Comparison of ENCODE assay signal across 8 mouse cellular contexts in the genomic region with DNA sequence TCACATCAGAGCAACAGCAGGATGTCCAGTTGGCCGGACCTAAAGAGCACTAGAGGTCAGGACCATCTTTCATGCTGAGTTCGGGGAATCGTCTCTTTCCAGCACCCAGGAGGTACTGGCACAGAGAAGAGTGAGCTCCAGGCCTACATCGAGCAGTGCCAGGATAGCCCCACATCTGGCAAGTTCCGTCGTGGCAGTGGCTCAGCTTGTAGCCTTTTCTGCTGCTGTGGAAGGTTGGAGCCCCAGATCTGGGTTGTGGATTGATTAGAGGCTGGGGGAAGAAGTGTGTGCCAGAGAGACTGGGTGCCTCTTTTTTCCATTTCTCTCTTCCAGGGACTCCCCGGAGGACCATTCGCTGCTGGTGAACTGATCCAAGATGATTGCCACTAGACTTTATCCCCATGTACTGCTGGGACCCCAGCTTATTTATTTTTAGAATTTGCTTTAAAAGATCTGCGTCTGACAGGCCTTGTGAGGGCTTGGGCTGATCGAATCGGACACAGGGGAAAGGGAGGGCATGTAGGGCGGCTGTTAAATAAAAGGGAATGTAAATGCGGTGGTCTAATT. TPM values are rescaled to one million over a fixed set of nuclear protein-coding genes. Genes with fewer than 3 reads are reported as not detected.
DNase-seq lines count a peak whose midpoint lies in the region; ATAC-seq and TF ChIP-seq lines count a peak whose summit lies in the region.
"Had no signal": no experiment of that assay in that cellular context is flagged by ENCODE, and none has a peak within 500 bp of the region (broad histone marks: within the 10 kb centered on the region; RNA-seq: fewer than 3 reads in every experiment).

No protein-coding gene starts in this region.

- ATAC-seq in lung, postnatal 0 days = no peak
- ATAC-seq in forebrain, embryonic 13.5 days = no peak; the same call in 1 of the 2 replicates
- ATAC-seq in limb, embryonic 11.5 days (ENCODE audit: insufficient number of reproducible peaks, low FRiP score, low TSS enrichment, low read depth) = no peak
- ATAC-seq in stomach, embryonic 14.5 days (ENCODE audit: insufficient number of reproducible peaks, insufficient read depth, low FRiP score, low read depth) = no peak

- peak overlapping the region; percentile 55; the same call in 1 of the 2 replicates for H3K9ac ChIP-seq in lung, postnatal 0 days (replicated peaks; ENCODE audit: low read depth)
- peak overlapping the region; percentile 75 for H3K9ac ChIP-seq in forebrain, embryonic 13.5 days
- H3K9ac ChIP-seq in limb, embryonic 11.5 days (ENCODE audit: low read length) = peak overlapping the region; percentile 47
- no peak overlapping the region; the same call in 1 of the 2 replicates for H3K9ac ChIP-seq in stomach, embryonic 14.5 days (replicated peaks; ENCODE audit: low read depth, low read length)

- H3K4me2 ChIP-seq in lung, postnatal 0 days (replicated peaks; ENCODE audit: low read depth, low read length) = peak overlapping the region; percentile 81
- H3K4me2 ChIP-seq in forebrain, embryonic 13.5 days = peak overlapping the region; percentile 98
- peak overlapping the region; percentile 86 for H3K4me2 ChIP-seq in limb, embryonic 11.5 days (ENCODE audit: low read depth, severe bottlenecking)
- H3K4me2 ChIP-seq in stomach, embryonic 14.5 days (replicated peaks; ENCODE audit: low read depth, low read length) = peak overlapping the region; percentile 90

- no peaks in the 10 kb centered on the region; the same call in 1 of the 2 replicates for H3K4me1 ChIP-seq in lung, postnatal 0 days (ENCODE audit: insufficient read depth, low read depth, low read length)
- H3K4me1 ChIP-seq in forebrain, embryonic 13.5 days = peaks cover 13% of the 10 kb centered on the region
- H3K4me1 ChIP-seq in limb, embryonic 11.5 days (ENCODE audit: control insufficient read depth, insufficient read depth, low read length) = peaks cover 6% of the 10 kb centered on the region
- H3K4me1 ChIP-seq in stomach, embryonic 14.5 days (ENCODE audit: control insufficient read depth, insufficient read depth, low read length) = no peaks in the 10 kb centered on the region

- H3K4me3 ChIP-seq in lung, postnatal 0 days (ENCODE audit: low read depth, low read length) = peak overlapping the region; percentile 69
- peak overlapping the region; percentile 60 for H3K4me3 ChIP-seq in forebrain, embryonic 13.5 days
- H3K4me3 ChIP-seq in limb, embryonic 11.5 days (ENCODE audit: low read depth, low read length) = peak overlapping the region; percentile 39; the same call in 1 of the 2 replicates
- peak overlapping the region; percentile 52 for H3K4me3 ChIP-seq in stomach, embryonic 14.5 days (ENCODE audit: low read depth, low read length)

- no peak for TF ChIP-seq CTCF in lung, postnatal 0 days (IDR thresholded peaks at IDR 0.05)

- 33% methylated on average over 13 of the region's 13 CpGs for WGBS in lung, postnatal 0 days
- 33% methylated on average over 13 of the region's 13 CpGs for WGBS in forebrain, embryonic 13.5 days
- 30% methylated on average over 13 of the region's 13 CpGs for WGBS in limb, embryonic 11.5 days
- 33% methylated on average over 13 of the region's 13 CpGs for WGBS in stomach, embryonic 14.5 days

- no peaks in the 10 kb centered on the region for H3K9me3 ChIP-seq in lung, postnatal 0 days (ENCODE audit: low read length)
- H3K9me3 ChIP-seq in forebrain, embryonic 13.5 days (replicated peaks) = no peaks in the 10 kb centered on the region
- H3K9me3 ChIP-seq in limb, embryonic 11.5 days (ENCODE audit: control insufficient read depth, low read length) = peaks cover 3% of the 10 kb centered on the region; the same call in 1 of the 2 replicates
- H3K9me3 ChIP-seq in stomach, embryonic 14.5 days (ENCODE audit: control insufficient read depth, low read depth, low read length) = no peaks in the 10 kb centered on the region

- no peaks in the 10 kb centered on the region; the same call in none of the 2 replicates for H3K36me3 ChIP-seq in lung, postnatal 0 days (ENCODE audit: insufficient read depth, low read length)
- peaks cover 47% of the 10 kb centered on the region for H3K36me3 ChIP-seq in forebrain, embryonic 13.5 days (ENCODE audit: poor library complexity, severe bottlenecking)
- H3K36me3 ChIP-seq in limb, embryonic 11.5 days (ENCODE audit: control insufficient read depth, insufficient read depth, low read length) = no peaks in the 10 kb centered on the region
- H3K36me3 ChIP-seq in stomach, embryonic 14.5 days (ENCODE audit: control insufficient read depth, insufficient read depth, low read length) = peaks cover 17% of the 10 kb centered on the region

- H3K27me3 ChIP-seq in lung, postnatal 0 days (replicated peaks; ENCODE audit: insufficient read depth, low read length) = no peaks in the 10 kb centered on the region
- H3K27me3 ChIP-seq in forebrain, embryonic 13.5 days = no peaks in the 10 kb centered on the region
- no peaks in the 10 kb centered on the region for H3K27me3 ChIP-seq in limb, embryonic 11.5 days (ENCODE audit: control insufficient read depth, insufficient read depth, low read length)
- H3K27me3 ChIP-seq in stomach, embryonic 14.5 days (ENCODE audit: control insufficient read depth, insufficient read depth, low read length) = no peaks in the 10 kb centered on the region

- no peak overlapping the region for H3K27ac ChIP-seq in lung, postnatal 0 days (ENCODE audit: low read length)
- H3K27ac ChIP-seq in forebrain, embryonic 13.5 days = peak overlapping the region; percentile 35; the same call in 1 of the 2 replicates
- H3K27ac ChIP-seq in limb, embryonic 11.5 days (replicated peaks; ENCODE audit: low read depth, low read length) = peak overlapping the region; percentile 73
- H3K27ac ChIP-seq in stomach, embryonic 14.5 days (ENCODE audit: low read length) = no peak overlapping the region

- TF ChIP-seq EP300 in lung, postnatal 0 days (IDR thresholded peaks at IDR 0.05) = no peak

- no peak for DNase-seq in lung, postnatal 0 days (ENCODE audit: low spot score)
- no peak for DNase-seq in lung, postnatal 14 days
- no peak for DNase-seq in limb, embryonic 11.5 days (ENCODE audit: low spot score)
- DNase-seq in right cerebral cortex, postnatal 14 days = no peak
- no peak for DNase-seq in gastrocnemius, adult 8-10 months (ENCODE audit: low spot score in 2 of 2)

RNA-seq across cellular contexts. Expression of a gene that starts 0.4 kb away (rescaled TPM):
- polyA plus RNA-seq in lung, postnatal 0 days (2015; fragmentation: Nextera tagmentation; extraction: Ambion mirVana) = 18.1 and 19.0 TPM in 2 replicates
- 20.3 and 23.8 TPM in 2 replicates for polyA plus RNA-seq in forebrain, embryonic 13.5 days (2015; fragmentation: Nextera tagmentation; extraction: Ambion mirVana)
- 13.4 and 15.7 TPM in 2 replicates for polyA plus RNA-seq in limb, embryonic 11.5 days (2014; fragmentation: Nextera tagmentation; extraction: Ambion mirVana)
- polyA plus RNA-seq in stomach, embryonic 14.5 days (2014; fragmentation: Nextera tagmentation; extraction: Ambion mirVana) = 24.6 and 27.2 TPM in 2 replicates
- 1 to 10 TPM; 5.8 to 9.8 (median 7.9) TPM for total RNA-seq in gastrocnemius, adult 8-10 months (2022)

RNA-seq across cellular contexts. Expression of a gene that starts 14.5 kb away (rescaled TPM):
- polyA plus RNA-seq in lung, postnatal 0 days (2015; fragmentation: Nextera tagmentation; extraction: Ambion mirVana) = 38.5 and 40.0 TPM in 2 replicates
- 68.5 and 68.7 TPM in 2 replicates for polyA plus RNA-seq in forebrain, embryonic 13.5 days (2015; fragmentation: Nextera tagmentation; extraction: Ambion mirVana)
- polyA plus RNA-seq in limb, embryonic 11.5 days (2014; fragmentation: Nextera tagmentation; extraction: Ambion mirVana) = 44.1 and 46.5 TPM in 2 replicates
- 34.3 and 39.0 TPM in 2 replicates for polyA plus RNA-seq in stomach, embryonic 14.5 days (2014; fragmentation: Nextera tagmentation; extraction: Ambion mirVana)
- 10 to 100 TPM; 21.5 to 23.2 (median 22.0) TPM for total RNA-seq in gastrocnemius, adult 8-10 months (2022)

RNA-seq across cellular contexts. Expression of a gene that starts 21.8 kb away (rescaled TPM):
- polyA plus RNA-seq in lung, postnatal 0 days (2015; fragmentation: Nextera tagmentation; extraction: Ambion mirVana) = 29.8 and 31.6 TPM in 2 replicates
- 67.2 and 72.0 TPM in 2 replicates for polyA plus RNA-seq in forebrain, embryonic 13.5 days (2015; fragmentation: Nextera tagmentation; extraction: Ambion mirVana)
- polyA plus RNA-seq in limb, embryonic 11.5 days (2014; fragmentation: Nextera tagmentation; extraction: Ambion mirVana) = 28.3 and 39.0 TPM in 2 replicates
- 29.6 and 32.3 TPM in 2 replicates for polyA plus RNA-seq in stomach, embryonic 14.5 days (2014; fragmentation: Nextera tagmentation; extraction: Ambion mirVana)
- 10 to 100 TPM; 39.0 to 44.5 (median 41.3) TPM for total RNA-seq in gastrocnemius, adult 8-10 months (2022)

RNA-seq across cellular contexts. Expression of a gene that starts 44.1 kb away (rescaled TPM):
- polyA plus RNA-seq in lung, postnatal 0 days (2015; fragmentation: Nextera tagmentation; extraction: Ambion mirVana) = not detected in 2 replicates
- polyA plus RNA-seq in forebrain, embryonic 13.5 days (2015; fragmentation: Nextera tagmentation; extraction: Ambion mirVana) = 0.10 TPM in 1 of 2 replicates, not detected in the other
- polyA plus RNA-seq in limb, embryonic 11.5 days (2014; fragmentation: Nextera tagmentation; extraction: Ambion mirVana) = 0.13 TPM in 1 of 2 replicates, not detected in the other
- not detected in 2 replicates for polyA plus RNA-seq in stomach, embryonic 14.5 days (2014; fragmentation: Nextera tagmentation; extraction: Ambion mirVana)
- not detected for total RNA-seq in gastrocnemius, adult 8-10 months (2022)
- total RNA-seq: common myeloid progenitor, adult 5-6 weeks had no signal

RNA-seq across cellular contexts. Expression of a gene that starts 47.3 kb away (rescaled TPM):
- 7.8 and 9.1 TPM in 2 replicates for polyA plus RNA-seq in lung, postnatal 0 days (2015; fragmentation: Nextera tagmentation; extraction: Ambion mirVana)
- polyA plus RNA-seq in forebrain, embryonic 13.5 days (2015; fragmentation: Nextera tagmentation; extraction: Ambion mirVana) = 3.9 and 4.8 TPM in 2 replicates
- 2.9 and 3.8 TPM in 2 replicates for polyA plus RNA-seq in limb, embryonic 11.5 days (2014; fragmentation: Nextera tagmentation; extraction: Ambion mirVana)
- 3.9 and 6.2 TPM in 2 replicates for polyA plus RNA-seq in stomach, embryonic 14.5 days (2014; fragmentation: Nextera tagmentation; extraction: Ambion mirVana)
- total RNA-seq in gastrocnemius, adult 8-10 months (2022) = 1 to 10 TPM; 2.0 to 3.2 (median 2.7) TPM

Comparison
In these comparisons a context has a peak if more than half of its experiments do, and no peak if none do; other contexts are left out.
1. H3K27ac ChIP-seq: peak in forebrain, embryonic 13.5 days (single experiment) and limb, embryonic 11.5 days (single experiment); none in lung, postnatal 0 days (single experiment) and stomach, embryonic 14.5 days (single experiment).
2. Peak in every context shown above with its lines, with median percentiles within 50 percentile points of each other: H3K4me2 ChIP-seq and H3K4me3 ChIP-seq.